In the genomic region with DNA sequence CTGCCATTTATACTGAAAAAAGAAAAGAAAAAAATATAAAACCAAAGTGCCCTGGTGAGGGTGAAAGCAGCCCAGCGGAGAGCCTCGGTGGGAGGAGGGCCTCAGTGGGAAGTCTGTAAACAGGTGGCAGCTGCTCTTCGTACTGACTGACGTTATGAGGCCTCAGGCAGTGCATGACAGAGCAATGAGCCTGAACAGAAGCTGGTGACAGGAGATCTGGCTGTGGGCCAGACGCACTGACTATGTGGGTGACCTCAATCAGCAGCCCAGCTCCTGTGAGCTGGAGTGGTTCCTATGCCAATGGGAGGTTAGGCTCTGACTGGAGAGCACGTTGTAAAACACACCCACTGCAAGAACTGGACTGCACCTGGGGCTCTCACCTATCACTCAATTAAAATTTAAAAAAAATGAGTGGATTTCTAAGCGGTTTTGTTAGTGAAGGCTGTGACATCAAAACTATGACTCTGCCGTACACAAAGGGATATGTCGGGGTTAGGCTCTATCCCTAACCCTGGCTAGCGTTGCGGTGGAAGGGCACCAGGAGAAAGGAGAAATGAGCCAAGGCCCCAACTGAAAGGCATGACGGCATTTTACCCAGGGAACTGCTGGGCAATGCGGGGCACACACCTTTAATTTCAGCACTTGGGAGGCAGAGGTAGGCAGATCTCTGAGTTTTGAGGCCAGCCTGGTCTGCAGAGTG, we compare ENCODE assay signal across 8 mouse cellular contexts. TPM values are rescaled to one million over a fixed set of nuclear protein-coding genes. Genes with fewer than 3 reads are reported as not detected.
A peak's percentile ranks its signal among the peaks of the same experiment; 100 is the strongest.
DNase-seq lines count a peak whose midpoint lies in the region; ATAC-seq and TF ChIP-seq lines count a peak whose summit lies in the region.

No protein-coding gene starts in this region.

- ATAC-seq in hindbrain, embryonic 14.5 days (ENCODE audit: low FRiP score) = peak; percentile 86
- peak; percentile 72; the same call in 1 of the 2 replicates for ATAC-seq in limb, embryonic 15.5 days (ENCODE audit: insufficient number of reproducible peaks, low FRiP score, low TSS enrichment, low read depth)

- H3K27ac ChIP-seq in hindbrain, embryonic 14.5 days = no peak overlapping the region
- no peak overlapping the region for H3K27ac ChIP-seq in limb, embryonic 15.5 days

- no peaks in the 10 kb centered on the region for H3K27me3 ChIP-seq in hindbrain, embryonic 14.5 days (ENCODE audit: control insufficient read depth, insufficient read depth, low read length)
- H3K27me3 ChIP-seq in limb, embryonic 15.5 days = no peaks in the 10 kb centered on the region
- H3K27me3 ChIP-seq in myocyte (ENCODE audit: control insufficient read depth, insufficient read depth, insufficient read length) = no peaks in the 10 kb centered on the region

- DNase-seq in layer of hippocampus, adult 18-20 months (ENCODE audit: low spot score in 2 of 2) = peak; percentile 65 to 84
- no peak for DNase-seq in layer of hippocampus, postnatal 14 days (ENCODE audit: low spot score in 2 of 2)
- peak; percentile 60 for DNase-seq in c-Kit-positive CD71-negative TER-119-negative erythroid progenitor cells, embryonic 14.5 days (ENCODE audit: low read depth)
- DNase-seq in forelimb bud, embryonic 11.5 days (ENCODE audit: low read depth, low spot score) = peak; percentile 31
- DNase-seq in hindbrain, embryonic 14.5 days (ENCODE audit: low spot score) = peak; percentile 73
- peak; percentile 74 for DNase-seq in thymus, postnatal 14 days

- no peak overlapping the region for H3ac ChIP-seq in myocyte (ENCODE audit: control insufficient read depth, insufficient read length)

- H3K4me3 ChIP-seq in hindbrain, embryonic 14.5 days (replicated peaks; ENCODE audit: low read length) = no peak overlapping the region
- no peak overlapping the region for H3K4me3 ChIP-seq in limb, embryonic 15.5 days
- no peak overlapping the region for H3K4me3 ChIP-seq in myocyte

- H3K36me3 ChIP-seq in hindbrain, embryonic 14.5 days (replicated peaks; ENCODE audit: control insufficient read depth, insufficient read depth) = peaks cover 21% of the 10 kb centered on the region
- H3K36me3 ChIP-seq in limb, embryonic 15.5 days = no peaks in the 10 kb centered on the region
- H3K36me3 ChIP-seq in myocyte (ENCODE audit: control insufficient read depth, insufficient read depth) = no peaks in the 10 kb centered on the region

- TF ChIP-seq POLR2A in myocyte (IDR thresholded peaks at IDR 0.05; ENCODE audit: insufficient read length, low read depth) = no peak

- H3K9me3 ChIP-seq in hindbrain, embryonic 14.5 days (ENCODE audit: control insufficient read depth, low read length) = no peaks in the 10 kb centered on the region
- no peaks in the 10 kb centered on the region for H3K9me3 ChIP-seq in limb, embryonic 15.5 days

- no peaks in the 10 kb centered on the region for H3K4me1 ChIP-seq in hindbrain, embryonic 14.5 days (replicated peaks; ENCODE audit: control insufficient read depth, insufficient read depth, low read length)
- no peaks in the 10 kb centered on the region for H3K4me1 ChIP-seq in limb, embryonic 15.5 days

- no peak overlapping the region for H3K4me2 ChIP-seq in hindbrain, embryonic 14.5 days (replicated peaks)
- H3K4me2 ChIP-seq in limb, embryonic 15.5 days = no peak overlapping the region
- peak overlapping the region; percentile 37 for H3K4me2 ChIP-seq in myocyte (ENCODE audit: low read depth)

- 58% methylated on average over 13 of the region's 13 CpGs for WGBS in hindbrain, embryonic 14.5 days
- WGBS in limb, embryonic 15.5 days = 53% methylated on average over 13 of the region's 13 CpGs

- no peaks in the 10 kb centered on the region for H3K79me2 ChIP-seq in myocyte (ENCODE audit: control insufficient read depth, insufficient read depth)

- H3K9ac ChIP-seq in hindbrain, embryonic 14.5 days = no peak overlapping the region
- H3K9ac ChIP-seq in limb, embryonic 15.5 days = no peak overlapping the region

TF ChIP-seq in myocyte, 11 proteins besides CTCF, POLR2A, EP300 and RAD21:
- TF ChIP-seq TCF12 (IDR thresholded peaks at IDR 0.05; ENCODE audit: insufficient read depth, poor library complexity, severe bottlenecking) (no peak), E2F4 (IDR thresholded peaks at IDR 0.05; ENCODE audit: insufficient read depth) (no peak), MYOG (IDR thresholded peaks at IDR 0.05; ENCODE audit: control insufficient read depth in 1 of 3, insufficient read depth in 1 of 3, insufficient read length in 2 of 3, low read depth in 2 of 3) (peak in 2 of 3 experiments; percentile 33 to 78), CEBPB (IDR thresholded peaks at IDR 0.05; ENCODE audit: insufficient read depth, poor library complexity, severe bottlenecking) (no peak), SRF (IDR thresholded peaks at IDR 0.05; ENCODE audit: control insufficient read depth, insufficient read length, low read depth) (no peak), POLR2AphosphoS2 (IDR thresholded peaks at IDR 0.05; ENCODE audit: insufficient read length, low read depth) (no peak), REST (IDR thresholded peaks at IDR 0.05; ENCODE audit: insufficient read depth, insufficient read length) (no peak), MYOD1 (IDR thresholded peaks at IDR 0.05; ENCODE audit: control insufficient read depth in 1 of 3, insufficient read length in 2 of 3, low read depth in 2 of 3) (peak in 2 of 3 experiments; percentile 73 to 82), TCF3 (IDR thresholded peaks at IDR 0.05; ENCODE audit: insufficient read length, low read depth) (peak; percentile 19)
TF ChIP-seq in myocyte: peak in this region for 3.

RNA-seq across cellular contexts. Expression of a gene that starts 23.3 kb away (rescaled TPM):
- 10 to 100 TPM; 25.6 to 25.8 TPM for total RNA-seq in layer of hippocampus, adult 18-20 months (2021)
- 10 to 100 TPM; 24.9 to 29.7 TPM for total RNA-seq in layer of hippocampus, postnatal 14 days (2021)
- polyA plus RNA-seq in hindbrain, embryonic 14.5 days (2014; fragmentation: Nextera tagmentation; extraction: Ambion mirVana) = 49.0 and 51.5 TPM in 2 replicates
- polyA plus RNA-seq in limb, embryonic 15.5 days (2015; fragmentation: Nextera tagmentation; extraction: Ambion mirVana) = 132 and 137 TPM in 2 replicates
- polyA plus RNA-seq in myocyte (2012; fragmentation: generic; extraction: Trizol) = 37.0 TPM

Comparison
In these comparisons a context has a peak if more than half of its experiments do, and no peak if none do; other contexts are left out.
1. DNase-seq: peak in layer of hippocampus, adult 18-20 months (2 of 2), c-Kit-positive CD71-negative TER-119-negative erythroid progenitor cells, embryonic 14.5 days (single experiment), forelimb bud, embryonic 11.5 days (single experiment), hindbrain, embryonic 14.5 days (single experiment) and thymus, postnatal 14 days (single experiment); none in layer of hippocampus, postnatal 14 days (0 of 2).